Mouse (Mus musculus) heart, embryonic 14.5 days (tissue): ENCODE results near the gene Fmnl2. TPM values are rescaled to one million over a fixed set of nuclear protein-coding genes. Genes with fewer than 3 reads are reported as not detected.

Experiments
- ATAC-seq: fragments of 200-750 bp; cut with Nextera tagmentation; 2 replicates; pipeline ENCODE4 v1.8.0; 2017; ENCODE audit warnings: low read depth, moderate TSS enrichment; ENCODE audit not compliant: insufficient number of reproducible peaks, insufficient read depth, low FRiP score
- H3K27ac ChIP-seq, 2 experiments: fragments of 200-500 bp in 1 of 2; fragments of 300-500 bp in 1 of 2; sonication (generic) in 1 of 2; replicated peaks in 1 of 2; 2 replicates each; pipeline ENCODE4 v1.5.1; 2012 to 2014; ENCODE audit warnings: low read depth in 2 of 2, low read length in 2 of 2, control low read depth in 1 of 2, mild to moderate bottlenecking in 1 of 2, mixed read lengths in 1 of 2; ENCODE audit not compliant: control insufficient read depth in 1 of 2, insufficient read depth in 1 of 2
- H3K27me3 ChIP-seq: fragments of 300-500 bp; sonication (generic); 2 replicates; pipeline ENCODE4 v1.6.1; 2014; ENCODE audit warnings: mild to moderate bottlenecking, low read length, control low read depth; ENCODE audit not compliant: control insufficient read depth, insufficient read depth
- H3K36me3 ChIP-seq: fragments of 300-500 bp; sonication (generic); 2 replicates; pipeline ENCODE4 v1.6.1; 2014; ENCODE audit warnings: mild to moderate bottlenecking, control low read depth, low read length, mixed read lengths; ENCODE audit not compliant: control insufficient read depth, insufficient read depth
- H3K4me1 ChIP-seq, 2 experiments: fragments of 200-500 bp in 1 of 2; fragments of 300-500 bp in 1 of 2; sonication (generic) in 1 of 2; 2 replicates each; pipeline ENCODE4 v1.6.1; 2012 to 2014; ENCODE audit warnings: low read length in 2 of 2, control low read depth in 1 of 2, mixed read lengths in 1 of 2; ENCODE audit not compliant: control insufficient read depth in 2 of 2, insufficient read depth in 2 of 2
- H3K4me2 ChIP-seq: fragments of 300-500 bp; sonication (generic); 2 replicates; pipeline ENCODE4 v1.6.1; 2014; ENCODE audit warnings: mild to moderate bottlenecking, low read length
- H3K4me3 ChIP-seq, 2 experiments: fragments of 200-500 bp in 1 of 2; fragments of 300-500 bp in 1 of 2; sonication (generic) in 1 of 2; 2 replicates each; pipeline ENCODE4 v1.5.1; 2012 to 2014; ENCODE audit warnings: low read length in 2 of 2, mild to moderate bottlenecking in 2 of 2, control low read depth in 1 of 2, low read depth in 1 of 2, moderate library complexity in 1 of 2; ENCODE audit not compliant: control insufficient read depth in 1 of 2, insufficient read depth in 1 of 2
- H3K9ac ChIP-seq: fragments of 300-500 bp; sonication (generic); 2 replicates; pipeline ENCODE4 v1.6.1; 2014; ENCODE audit warnings: mild to moderate bottlenecking, low read length
- H3K9me3 ChIP-seq: fragments of 300-500 bp; sonication (generic); 2 replicates; pipeline ENCODE4 v1.6.1; 2016; ENCODE audit warnings: low read length, control low read depth; ENCODE audit not compliant: control insufficient read depth
- WGBS: fragments of 180-500 bp; shearing (Covaris S2); extraction: QIAGEN DNeasy Blood & Tissue Kit; methylation state at CpG from one replicate; pipeline ENCODE4 v1.1.7; 2014; 5-methylcytosine and 5-hydroxymethylcytosine counted together
- polyA plus RNA-seq: library from polyadenylated mRNA; unstranded; fragments of >200 nt; fragmentation: Nextera tagmentation; extraction: Ambion mirVana; gene quantifications from 2 replicates; pipeline ENCODE4 v1.2.1, GENCODE M21; 2014

Gene Fmnl2
- polyA plus RNA-seq, 1 experiment from 2014 or later: 1.7 TPM

DNA sequence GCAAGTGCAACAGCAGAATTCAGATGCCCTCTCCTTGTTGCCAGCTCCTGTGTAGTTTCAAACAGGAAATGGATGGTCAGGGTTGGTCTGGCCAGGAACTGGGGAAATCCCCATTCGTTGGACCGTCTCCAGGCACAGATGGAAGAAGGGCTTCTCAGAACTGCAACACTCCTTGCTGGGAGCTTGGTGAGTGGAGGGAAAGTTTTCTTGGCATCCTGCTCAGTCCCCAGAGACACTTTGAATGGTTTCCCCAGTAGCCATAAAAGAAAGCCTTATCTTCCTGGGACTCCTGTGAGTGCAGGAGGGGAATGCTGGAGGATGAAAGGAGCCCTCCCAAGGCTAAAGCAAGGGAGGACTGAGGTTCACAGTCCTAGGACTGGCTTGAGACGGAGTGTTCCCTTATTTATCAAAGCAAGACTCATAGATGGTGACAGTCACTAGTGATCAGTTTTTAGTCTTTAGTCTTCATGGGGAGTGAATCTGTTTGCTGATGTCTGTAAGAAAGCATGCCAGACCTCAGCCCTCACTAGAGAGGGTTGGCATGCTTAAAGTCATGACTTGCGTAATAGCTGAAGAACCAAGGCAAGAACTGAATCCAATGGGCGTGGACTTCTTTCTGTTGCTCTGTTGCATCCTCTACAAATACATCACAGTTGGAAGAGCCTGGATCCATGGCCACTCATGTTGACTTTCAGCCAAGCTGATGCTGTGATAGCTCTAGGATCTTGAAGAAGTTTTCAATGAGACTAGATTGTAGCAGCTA, 72.6 kb downstream of the Fmnl2 start:
- Histone ChIP-seq H3K9ac (no peak overlapping the region), H3K4me2 (no peak overlapping the region), H3K4me3 (no peak overlapping the region), H3K36me3 (no peaks in the 10 kb centered on the region), H3K9me3 (no peaks in the 10 kb centered on the region), H3K27me3 (no peaks in the 10 kb centered on the region), H3K27ac (no peak overlapping the region), H3K4me1 (peaks cover 3 to 16% of the 10 kb centered on the region in 2 experiments)
- ATAC-seq: no peak
- 71% methylated on average over 5 of the region's 5 CpGs for whole genome bisulfite sequencing

DNA sequence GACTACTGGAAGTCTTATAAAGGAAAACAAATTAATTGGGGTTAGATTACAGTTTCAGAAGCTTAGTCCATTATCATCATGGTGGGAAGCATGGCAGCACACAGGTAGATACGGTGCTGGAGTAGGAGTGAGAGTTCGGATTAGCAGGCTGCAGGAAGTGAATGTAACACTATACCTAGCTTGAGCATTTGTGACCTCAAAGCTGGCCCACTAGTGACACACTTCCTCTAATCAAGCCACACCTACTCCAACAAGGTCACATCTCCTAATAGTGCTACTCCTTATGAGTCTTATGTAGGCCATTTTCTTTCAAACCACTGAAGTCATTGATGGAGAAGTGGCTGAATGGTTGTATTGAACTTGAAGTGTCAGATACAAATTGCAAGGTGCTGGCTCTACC, 73.7 kb downstream of the Fmnl2 start:
- Histone ChIP-seq H3K9me3 (no peaks in the 10 kb centered on the region), H3K4me2 (no peak overlapping the region), H3K4me1 (peaks cover 3 to 16% of the 10 kb centered on the region in 2 experiments), H3K4me3 (no peak overlapping the region), H3K36me3 (no peaks in the 10 kb centered on the region), H3K9ac (no peak overlapping the region), H3K27ac (no peak overlapping the region), H3K27me3 (no peaks in the 10 kb centered on the region)
- 79% methylated on average over 2 of the region's 2 CpGs for WGBS
- no peak for ATAC-seq

DNA sequence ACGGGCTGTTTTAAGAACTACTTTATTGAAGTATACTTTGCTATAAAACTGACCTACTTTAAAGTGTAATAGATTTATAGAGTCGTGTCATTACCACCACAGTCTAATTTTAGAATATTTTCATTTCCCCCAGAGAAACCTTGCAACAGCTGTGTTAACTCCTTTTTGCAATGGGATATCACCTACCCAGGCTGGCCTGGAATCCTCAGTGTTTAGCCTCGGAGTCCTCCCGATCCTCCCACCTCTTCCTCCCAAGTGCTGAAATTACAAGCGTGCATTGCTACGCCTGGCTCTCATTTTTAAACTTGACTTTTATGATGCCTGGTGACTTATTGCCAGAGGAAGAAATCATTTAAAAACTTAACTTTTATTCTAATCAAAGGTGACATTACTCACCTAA, 78.2 kb downstream of the Fmnl2 start:
- H3K27me3 ChIP-seq: no peaks in the 10 kb centered on the region
- WGBS: 72% methylated on average over 6 of the region's 6 CpGs
- no peaks in the 10 kb centered on the region for H3K36me3 ChIP-seq
- H3K9ac ChIP-seq: no peak overlapping the region
- peaks cover 5 to 16% of the 10 kb centered on the region in 2 experiments for H3K4me1 ChIP-seq
- H3K4me2 ChIP-seq: no peak overlapping the region
- no peaks in the 10 kb centered on the region for H3K9me3 ChIP-seq
- ATAC-seq: no peak
- H3K4me3 ChIP-seq: no peak overlapping the region
- H3K27ac ChIP-seq: no peak overlapping the region

DNA sequence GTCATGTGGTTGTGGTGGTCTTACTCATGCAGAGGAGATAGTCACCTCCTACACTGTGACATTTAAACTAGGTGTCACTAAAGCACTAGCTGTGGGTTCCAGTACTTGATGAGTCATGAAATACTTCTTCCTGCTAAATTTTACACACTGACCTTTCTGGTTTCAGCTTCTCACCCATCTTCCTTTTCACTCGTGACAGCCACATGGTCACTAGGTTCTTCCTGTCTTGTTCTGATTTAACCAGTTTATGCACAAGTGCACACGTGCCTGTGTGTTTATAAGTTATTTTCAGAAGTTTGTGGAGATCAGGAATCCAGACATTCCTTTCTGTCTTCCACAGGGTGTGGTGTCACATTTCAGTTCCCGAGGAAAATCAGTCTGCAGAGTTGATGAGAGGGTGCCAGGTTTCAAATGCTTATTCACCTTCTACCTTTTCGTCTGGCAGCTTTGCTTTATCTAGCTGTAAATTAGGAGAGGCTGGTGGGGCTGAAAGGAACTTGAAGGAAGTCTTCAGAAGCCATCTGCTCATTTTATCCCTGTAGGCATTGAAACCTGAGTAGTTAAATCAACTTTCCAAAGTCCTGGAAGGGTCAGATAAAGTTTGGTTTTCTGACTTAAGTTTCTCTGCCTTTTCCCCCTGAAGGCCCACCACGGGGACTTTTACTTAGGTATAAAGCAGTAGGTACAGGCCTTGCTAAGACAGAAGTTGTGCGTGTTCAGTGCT, 80.9 kb downstream of the Fmnl2 start:
- H3K27me3 ChIP-seq: no peaks in the 10 kb centered on the region
- H3K9ac ChIP-seq: peak overlapping the region; percentile 25; the same call in 1 of the 2 replicates
- H3K27ac ChIP-seq: peak overlapping the region in 1 of 2 experiments; percentile 41; a peak in 1 of 4 replicates
- peak overlapping the region; percentile 29 for H3K4me2 ChIP-seq
- 12% methylated on average over 6 of the region's 6 CpGs for WGBS
- no peaks in the 10 kb centered on the region for H3K9me3 ChIP-seq
- H3K36me3 ChIP-seq: no peaks in the 10 kb centered on the region
- ATAC-seq: no peak
- no peak overlapping the region for H3K4me3 ChIP-seq
- peaks cover 5 to 16% of the 10 kb centered on the region in 2 experiments for H3K4me1 ChIP-seq

DNA sequence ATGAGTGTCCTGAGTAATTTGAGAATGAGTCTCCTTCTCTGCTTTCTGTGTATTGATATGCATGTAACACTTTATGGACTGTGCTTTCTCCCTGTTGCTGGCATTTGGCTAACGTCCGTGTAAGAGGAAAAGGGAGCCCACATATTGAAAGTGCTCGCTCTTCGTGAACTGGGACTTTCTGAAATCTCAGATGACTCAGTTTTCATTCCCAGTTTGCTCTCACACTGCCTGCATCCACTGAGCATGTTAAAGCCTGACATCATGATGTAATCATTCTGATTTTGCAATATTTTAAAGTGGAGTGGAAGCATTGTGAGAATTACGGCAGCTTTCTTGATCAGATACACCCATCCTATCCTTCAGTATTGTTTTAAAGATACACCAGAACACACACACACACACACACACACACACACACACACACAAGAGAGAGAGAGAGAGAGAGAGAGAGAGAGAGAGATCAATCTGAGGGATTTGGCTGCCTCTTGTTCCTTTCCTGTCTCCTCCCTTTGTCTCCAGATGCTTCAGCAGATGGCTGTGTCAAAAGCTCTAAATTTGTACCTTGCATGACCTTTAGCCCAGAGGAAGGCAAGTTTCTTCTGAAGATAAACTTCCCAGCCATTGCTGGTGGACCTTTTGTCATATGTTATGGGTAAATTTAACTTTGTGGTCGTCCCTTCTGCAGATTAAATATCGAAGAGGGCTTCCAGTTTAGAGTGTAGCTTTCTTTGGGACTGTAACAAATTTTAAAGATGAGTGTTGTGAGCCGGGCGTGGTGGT, 86.2 kb downstream of the Fmnl2 start:
- 62% methylated on average over 9 of the region's 9 CpGs for WGBS
- Histone ChIP-seq H3K27ac (no peak overlapping the region), H3K36me3 (no peaks in the 10 kb centered on the region), H3K4me1 (peaks cover 2 to 5% of the 10 kb centered on the region in 2 experiments; a peak in 3 of 4 replicates), H3K4me3 (no peak overlapping the region), H3K27me3 (no peaks in the 10 kb centered on the region), H3K9me3 (no peaks in the 10 kb centered on the region), H3K4me2 (no peak overlapping the region), H3K9ac (no peak overlapping the region)
- no peak for ATAC-seq

DNA sequence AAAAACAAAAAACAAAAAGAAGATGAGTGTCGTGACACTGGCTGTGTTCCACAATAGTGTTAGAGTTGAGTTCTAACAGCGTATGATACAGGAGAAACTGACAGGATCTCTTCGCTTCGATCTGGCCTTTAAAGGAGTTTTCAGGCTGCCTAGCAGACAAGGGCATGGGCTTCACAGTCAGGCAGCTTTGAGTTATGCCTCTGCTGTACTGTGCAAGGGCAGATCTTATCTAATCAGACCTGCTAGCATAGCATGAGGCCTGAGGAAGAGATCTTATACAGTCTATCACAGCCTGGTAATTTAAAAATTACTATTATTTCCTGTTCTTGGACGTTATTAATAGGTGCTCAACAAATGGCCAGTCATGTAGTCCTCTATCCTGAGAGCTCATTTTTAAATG, 86.9 kb downstream of the Fmnl2 start:
- Histone ChIP-seq H3K27ac (no peak overlapping the region), H3K4me3 (no peak overlapping the region), H3K27me3 (no peaks in the 10 kb centered on the region), H3K36me3 (no peaks in the 10 kb centered on the region), H3K9me3 (no peaks in the 10 kb centered on the region), H3K9ac (no peak overlapping the region), H3K4me2 (no peak overlapping the region), H3K4me1 (no peaks in the 10 kb centered on the region)
- ATAC-seq: no peak
- WGBS: 82% methylated on average over 5 of the region's 5 CpGs

DNA sequence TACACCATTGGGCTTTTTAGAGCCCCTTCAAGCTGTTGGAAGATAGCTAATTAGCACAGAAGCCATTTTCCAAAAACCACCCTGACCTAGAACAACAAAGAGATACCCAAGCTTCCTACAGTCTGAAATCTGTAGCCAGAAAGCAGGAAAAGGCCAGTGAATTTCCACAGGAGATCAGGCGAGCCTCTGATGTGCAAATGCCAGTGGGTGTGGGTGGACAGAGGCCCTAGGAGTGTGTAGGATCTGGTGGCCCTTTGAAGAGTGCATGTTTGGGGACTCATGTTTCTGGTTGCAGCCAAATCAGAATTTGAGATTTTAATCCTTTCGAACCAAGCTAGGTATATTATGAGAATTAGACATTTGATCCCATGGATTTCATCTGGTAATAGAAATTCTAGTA, 88.4 kb downstream of the Fmnl2 start:
- Histone ChIP-seq H3K4me1 (no peaks in the 10 kb centered on the region; a peak in 1 of 4 replicates), H3K4me2 (no peak overlapping the region), H3K36me3 (no peaks in the 10 kb centered on the region), H3K9me3 (no peaks in the 10 kb centered on the region), H3K27me3 (no peaks in the 10 kb centered on the region), H3K9ac (no peak overlapping the region), H3K4me3 (no peak overlapping the region), H3K27ac (no peak overlapping the region)
- WGBS: 65% methylated on average over 2 of the region's 2 CpGs
- ATAC-seq: no peak
